Mouse (Mus musculus): Measurements from ENCODE around the gene Brd7. TPM values are rescaled to one million over a fixed set of nuclear protein-coding genes. Genes with fewer than 3 reads are reported as not detected.
A peak's percentile ranks its signal among the peaks of the same experiment; 100 is the strongest.

Gene Brd7
- polyA plus RNA-seq, 1 experiment from 2014 or later, result 92.0 TPM

DNA sequence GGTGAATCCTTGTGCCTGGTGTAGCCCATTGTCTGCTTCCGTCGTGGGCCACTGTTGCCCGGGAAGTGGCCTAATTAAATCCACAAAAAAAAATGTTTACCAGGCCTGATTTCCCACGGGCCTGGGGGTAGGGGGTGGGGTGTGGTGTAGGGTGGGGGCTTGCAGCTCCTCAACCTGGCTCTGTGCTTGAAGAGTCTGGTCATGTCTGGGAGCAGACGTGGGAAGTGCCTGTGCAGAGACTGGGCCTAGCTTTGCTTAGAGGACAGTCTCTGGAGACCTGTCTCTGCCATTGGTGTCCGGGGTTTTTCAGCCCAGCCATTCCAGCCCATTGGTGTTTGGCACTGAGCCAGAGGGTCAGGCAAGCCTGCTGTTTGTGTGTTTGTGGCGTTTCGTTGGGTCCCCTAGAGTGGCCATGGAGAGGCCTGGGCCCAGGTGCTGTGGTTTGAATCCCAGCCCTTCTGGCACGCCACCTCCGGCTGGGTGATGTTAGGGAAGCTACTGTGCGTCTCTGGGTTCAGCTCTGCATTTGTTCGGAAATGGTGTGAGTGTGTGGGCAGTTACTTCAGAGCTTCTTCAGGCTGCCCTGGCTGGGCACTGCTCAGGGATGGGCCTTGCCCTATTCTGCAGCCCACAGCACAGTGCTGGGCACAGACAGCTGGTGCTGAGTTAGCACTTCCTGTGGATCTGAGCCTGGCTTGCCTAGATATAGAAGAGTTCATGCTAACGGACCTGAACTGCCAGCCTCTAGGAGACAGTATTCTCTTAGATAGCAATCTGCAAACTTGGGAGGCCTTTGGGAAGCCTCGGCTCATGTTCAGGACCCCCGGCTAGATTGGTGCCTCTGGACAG, 60.2 kb downstream of the Brd7 start:
- H3K4me1 ChIP-seq, result peaks cover 22% of the 10 kb centered on the region
- no peaks in the 10 kb centered on the region for H3K9me3 ChIP-seq (replicated peaks)
- H3K36me3 ChIP-seq, result no peaks in the 10 kb centered on the region
- H3K27me3 ChIP-seq, result no peaks in the 10 kb centered on the region
- WGBS, result 54% methylated on average over 15 of the region's 15 CpGs
- H3K4me2 ChIP-seq (replicated peaks), result no peak overlapping the region
- no peak overlapping the region for H3K9ac ChIP-seq
- no peak overlapping the region for H3K4me3 ChIP-seq
- H3K27ac ChIP-seq, result no peak overlapping the region
- ATAC-seq (ENCODE audit: low FRiP score), result peak; percentile 74; the same call in 1 of the 2 replicates

DNA sequence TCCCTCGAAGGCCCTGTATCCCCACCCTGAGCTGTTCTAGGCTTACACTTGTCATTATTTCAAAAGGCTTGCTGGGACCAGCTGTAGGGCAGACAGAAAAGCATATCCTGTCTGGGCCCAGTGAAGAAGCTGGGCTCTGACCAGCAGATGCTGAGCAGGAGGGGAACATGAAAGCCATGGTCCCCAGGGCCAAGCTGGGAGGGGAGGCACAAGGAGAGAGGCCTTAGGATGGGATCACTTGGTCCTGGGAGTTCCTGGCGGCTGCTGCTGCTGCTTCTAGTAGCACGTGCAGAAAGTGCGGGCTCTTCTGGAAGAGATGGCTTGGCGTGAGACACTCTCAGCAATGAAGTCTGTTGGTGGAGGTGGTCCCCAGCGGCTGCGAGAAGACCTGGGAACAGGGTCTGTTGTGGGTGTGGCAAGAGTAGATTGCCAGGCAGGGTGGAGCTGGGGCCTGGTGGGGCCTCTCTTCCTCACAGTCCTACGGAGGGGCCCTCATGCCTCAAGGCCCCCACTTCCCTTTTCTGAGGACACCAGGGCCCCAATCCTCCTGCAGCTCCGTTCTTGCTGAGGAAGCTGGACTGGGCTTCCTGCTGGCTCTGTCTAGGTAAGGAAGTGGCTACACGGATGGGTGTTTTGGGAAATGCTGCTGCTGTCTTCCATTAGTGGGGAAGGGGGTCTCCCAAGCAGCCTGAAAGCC, 61.9 kb downstream of the Brd7 start:
- ATAC-seq (ENCODE audit: low FRiP score), result no peak
- Histone ChIP-seq H3K4me2 (replicated peaks) (no peak overlapping the region), H3K4me1 (peaks cover 22% of the 10 kb centered on the region), H3K27ac (no peak overlapping the region), H3K4me3 (no peak overlapping the region), H3K9ac (no peak overlapping the region), H3K36me3 (no peaks in the 10 kb centered on the region), H3K9me3 (replicated peaks) (no peaks in the 10 kb centered on the region), H3K27me3 (no peaks in the 10 kb centered on the region)
- WGBS, result 77% methylated on average over 10 of the region's 10 CpGs

DNA sequence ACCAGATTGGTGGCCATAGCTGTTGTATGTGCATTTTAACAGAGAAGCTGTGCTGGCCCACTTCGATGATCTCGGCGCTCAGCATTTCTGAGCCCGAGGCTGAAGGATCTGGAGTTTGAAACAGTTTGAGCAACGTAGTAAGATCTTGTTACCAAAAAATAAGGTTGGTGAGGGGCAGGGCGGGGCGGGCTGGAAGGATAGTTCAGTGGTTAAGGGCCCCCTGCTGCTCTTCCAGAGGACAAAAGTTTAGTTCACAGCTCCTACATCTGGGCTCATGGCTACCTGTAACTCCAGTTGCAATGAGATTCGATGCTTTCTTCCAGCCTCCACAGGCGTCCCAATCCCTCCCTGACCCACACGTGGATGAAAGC, 63.3 kb downstream of the Brd7 start:
- Histone ChIP-seq H3K9me3 (replicated peaks) (no peaks in the 10 kb centered on the region), H3K36me3 (no peaks in the 10 kb centered on the region), H3K27me3 (no peaks in the 10 kb centered on the region), H3K9ac (no peak overlapping the region), H3K4me3 (no peak overlapping the region), H3K4me2 (replicated peaks) (no peak overlapping the region), H3K4me1 (peaks cover 22% of the 10 kb centered on the region), H3K27ac (no peak overlapping the region)
- no peak for ATAC-seq (ENCODE audit: low FRiP score)
- 89% methylated on average over 10 of the region's 10 CpGs for WGBS

DNA sequence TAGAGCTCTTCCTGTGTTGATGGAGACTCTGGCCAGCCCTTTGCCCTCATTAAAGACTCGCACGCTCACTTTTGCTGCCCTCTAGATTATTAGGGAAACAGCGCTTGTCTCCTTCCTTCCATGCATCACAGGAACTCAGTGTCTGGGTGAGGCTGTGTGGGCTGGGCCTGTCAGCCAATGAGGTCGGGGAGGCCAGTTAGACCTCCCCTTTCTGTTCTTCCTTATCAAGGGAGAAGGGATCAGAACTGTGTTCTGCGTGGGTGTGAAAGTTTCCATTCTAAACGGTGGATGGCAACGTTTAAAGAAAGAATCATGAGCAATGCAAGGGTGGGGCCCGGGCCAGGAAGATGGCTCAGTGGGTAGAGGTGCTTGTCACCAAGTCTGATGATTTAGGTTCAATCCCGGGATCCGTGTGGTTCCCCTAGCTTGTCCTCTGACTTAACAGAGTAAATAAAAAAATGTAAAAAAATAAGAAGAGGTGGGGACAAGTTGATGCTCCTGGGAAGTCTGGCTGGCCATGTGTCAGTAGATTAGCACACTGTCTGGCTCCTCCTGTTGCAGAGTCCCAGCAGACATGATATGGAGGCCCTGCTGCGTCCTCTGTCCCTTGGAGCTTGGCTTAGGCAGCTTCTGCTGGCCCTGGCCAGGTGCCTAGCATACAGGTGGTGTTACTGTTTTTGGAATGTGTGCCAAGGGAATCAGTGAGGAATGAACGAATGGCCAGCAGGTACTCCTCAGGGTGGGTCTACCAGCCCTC, 63.8 kb downstream of the Brd7 start:
- H3K9me3 ChIP-seq (replicated peaks), result no peaks in the 10 kb centered on the region
- no peak overlapping the region for H3K4me3 ChIP-seq
- no peak overlapping the region for H3K9ac ChIP-seq
- H3K4me1 ChIP-seq, result peaks cover 22% of the 10 kb centered on the region
- H3K27ac ChIP-seq, result no peak overlapping the region
- WGBS, result 63% methylated on average over 12 of the region's 12 CpGs
- no peak overlapping the region for H3K4me2 ChIP-seq (replicated peaks)
- no peaks in the 10 kb centered on the region for H3K27me3 ChIP-seq
- ATAC-seq (ENCODE audit: low FRiP score), result no peak
- H3K36me3 ChIP-seq, result no peaks in the 10 kb centered on the region

DNA sequence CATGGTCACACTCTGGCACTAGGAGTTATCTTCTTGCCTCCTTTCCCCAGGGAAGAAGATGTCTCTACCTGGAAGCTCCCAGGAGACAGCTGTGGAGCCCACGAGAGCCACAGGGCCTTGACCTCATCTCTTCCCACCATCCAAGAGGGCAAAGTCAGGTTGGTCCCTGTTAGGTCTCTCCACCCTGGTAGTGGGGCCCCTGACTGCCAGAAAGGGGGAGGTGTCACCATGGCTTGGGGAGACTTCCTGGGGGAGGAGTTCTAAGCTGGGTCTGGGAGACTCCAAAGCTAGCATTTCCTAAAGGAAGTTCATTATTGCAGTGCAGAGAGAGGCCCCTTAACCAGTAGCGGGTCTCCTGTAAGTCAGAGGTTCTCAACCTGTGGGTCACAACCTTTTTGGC, 67.0 kb downstream of the Brd7 start:
- Histone ChIP-seq H3K27me3 (no peaks in the 10 kb centered on the region), H3K4me2 (replicated peaks) (no peak overlapping the region), H3K36me3 (no peaks in the 10 kb centered on the region), H3K4me1 (peaks cover 4% of the 10 kb centered on the region), H3K4me3 (no peak overlapping the region), H3K27ac (no peak overlapping the region), H3K9ac (no peak overlapping the region), H3K9me3 (replicated peaks) (no peaks in the 10 kb centered on the region)
- ATAC-seq (ENCODE audit: low FRiP score), result no peak
- 91% methylated on average over 2 of the region's 2 CpGs for WGBS

DNA sequence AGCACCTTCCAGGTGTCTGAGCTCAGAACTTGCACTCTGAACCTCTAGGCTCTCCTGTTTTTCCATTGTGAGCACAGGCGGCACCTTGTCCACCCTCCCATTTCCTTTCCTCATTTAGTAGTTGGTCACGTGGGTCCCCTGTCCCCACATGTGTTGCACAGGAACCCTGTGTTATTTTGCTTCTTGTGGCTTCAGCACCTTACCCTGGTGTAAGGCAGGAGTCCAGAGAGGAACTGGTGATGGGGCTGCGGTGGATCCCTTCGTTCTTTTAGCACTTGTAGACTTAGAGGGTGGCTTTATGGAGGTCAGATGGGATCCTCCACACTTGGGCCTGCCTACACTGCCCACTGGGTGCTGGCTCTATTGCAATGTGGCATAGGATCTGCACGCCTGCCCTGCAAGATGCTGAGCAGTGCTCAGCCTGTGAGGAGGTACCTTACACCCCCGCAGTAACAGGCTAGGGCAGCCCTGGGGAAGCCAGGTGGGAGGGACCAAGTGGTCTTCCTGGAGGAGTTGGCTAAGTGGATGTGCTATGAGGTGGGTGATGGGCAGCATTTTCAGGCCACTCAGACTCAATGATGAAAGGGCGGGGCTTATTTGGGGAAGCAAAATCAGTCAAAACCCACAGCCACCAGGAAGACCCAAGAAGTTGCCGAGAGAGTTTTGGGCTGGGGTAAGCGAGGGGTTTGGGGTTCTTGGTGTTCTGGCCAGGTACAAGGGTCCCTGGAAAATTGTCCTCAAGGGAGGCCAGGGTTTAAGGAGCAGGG, 68.2 kb downstream of the Brd7 start:
- H3K4me3 ChIP-seq, result no peak overlapping the region
- 87% methylated on average over 9 of the region's 9 CpGs for WGBS
- no peak overlapping the region for H3K4me2 ChIP-seq (replicated peaks)
- H3K36me3 ChIP-seq, result no peaks in the 10 kb centered on the region
- H3K27me3 ChIP-seq, result no peaks in the 10 kb centered on the region
- H3K4me1 ChIP-seq, result peaks cover 3% of the 10 kb centered on the region; the same call in 1 of the 2 replicates
- no peak overlapping the region for H3K9ac ChIP-seq
- H3K27ac ChIP-seq, result no peak overlapping the region
- no peaks in the 10 kb centered on the region for H3K9me3 ChIP-seq (replicated peaks)
- ATAC-seq (ENCODE audit: low FRiP score), result no peak

DNA sequence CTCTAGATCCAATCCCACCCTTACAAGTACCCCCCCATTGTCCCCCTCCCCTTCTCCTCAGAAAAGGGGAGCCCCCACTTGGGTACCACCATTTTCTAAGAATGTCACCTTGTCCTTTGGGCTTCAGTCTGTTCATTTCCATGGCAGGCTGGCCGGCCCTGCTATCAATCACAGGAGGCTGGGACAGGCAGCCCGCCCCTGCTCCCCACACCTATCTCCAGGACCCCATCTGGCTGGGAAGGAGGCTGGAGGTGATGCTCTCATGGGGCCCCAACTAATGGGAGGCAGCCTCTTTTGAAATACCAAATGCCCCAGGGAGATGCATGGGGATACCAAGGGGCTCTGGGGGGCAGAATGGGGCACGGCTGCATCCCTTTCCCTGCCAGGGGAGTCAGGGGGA, 69.1 kb downstream of the Brd7 start:
- H3K27me3 ChIP-seq, result no peaks in the 10 kb centered on the region
- ATAC-seq (ENCODE audit: low FRiP score), result no peak
- no peak overlapping the region for H3K4me2 ChIP-seq (replicated peaks)
- H3K27ac ChIP-seq, result no peak overlapping the region
- H3K4me1 ChIP-seq, result peaks cover 7% of the 10 kb centered on the region; the same call in 1 of the 2 replicates
- 85% methylated on average over 3 of the region's 3 CpGs for WGBS
- no peak overlapping the region for H3K9ac ChIP-seq
- H3K4me3 ChIP-seq, result no peak overlapping the region
- H3K9me3 ChIP-seq (replicated peaks), result no peaks in the 10 kb centered on the region
- H3K36me3 ChIP-seq, result no peaks in the 10 kb centered on the region

DNA sequence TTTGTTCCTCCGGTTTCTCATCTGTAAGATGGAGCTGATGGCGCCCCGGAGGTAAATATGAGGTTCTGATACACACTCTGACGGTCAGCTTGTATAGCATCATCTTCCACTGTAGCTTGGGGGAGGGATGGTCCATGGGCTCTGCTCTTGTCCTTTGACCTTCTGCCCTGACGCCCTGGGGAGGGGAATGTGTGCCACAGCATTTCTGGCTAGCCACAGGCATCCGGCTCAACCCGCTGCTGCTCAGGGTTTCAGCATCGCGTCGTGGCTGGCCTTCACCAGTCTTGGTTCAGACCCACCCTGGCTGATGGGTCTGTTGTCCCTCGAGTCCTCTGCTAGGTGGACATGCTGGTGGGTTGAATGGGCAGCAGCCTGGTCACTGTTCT, 70.7 kb downstream of the Brd7 start:
- Histone ChIP-seq H3K36me3 (no peaks in the 10 kb centered on the region), H3K27me3 (no peaks in the 10 kb centered on the region), H3K4me2 (replicated peaks) (no peak overlapping the region), H3K27ac (no peak overlapping the region), H3K4me3 (no peak overlapping the region), H3K9ac (no peak overlapping the region), H3K9me3 (replicated peaks) (no peaks in the 10 kb centered on the region), H3K4me1 (peaks cover 7% of the 10 kb centered on the region; the same call in 1 of the 2 replicates)
- no peak for ATAC-seq (ENCODE audit: low FRiP score)
- WGBS, result 80% methylated on average over 11 of the region's 11 CpGs

DNA sequence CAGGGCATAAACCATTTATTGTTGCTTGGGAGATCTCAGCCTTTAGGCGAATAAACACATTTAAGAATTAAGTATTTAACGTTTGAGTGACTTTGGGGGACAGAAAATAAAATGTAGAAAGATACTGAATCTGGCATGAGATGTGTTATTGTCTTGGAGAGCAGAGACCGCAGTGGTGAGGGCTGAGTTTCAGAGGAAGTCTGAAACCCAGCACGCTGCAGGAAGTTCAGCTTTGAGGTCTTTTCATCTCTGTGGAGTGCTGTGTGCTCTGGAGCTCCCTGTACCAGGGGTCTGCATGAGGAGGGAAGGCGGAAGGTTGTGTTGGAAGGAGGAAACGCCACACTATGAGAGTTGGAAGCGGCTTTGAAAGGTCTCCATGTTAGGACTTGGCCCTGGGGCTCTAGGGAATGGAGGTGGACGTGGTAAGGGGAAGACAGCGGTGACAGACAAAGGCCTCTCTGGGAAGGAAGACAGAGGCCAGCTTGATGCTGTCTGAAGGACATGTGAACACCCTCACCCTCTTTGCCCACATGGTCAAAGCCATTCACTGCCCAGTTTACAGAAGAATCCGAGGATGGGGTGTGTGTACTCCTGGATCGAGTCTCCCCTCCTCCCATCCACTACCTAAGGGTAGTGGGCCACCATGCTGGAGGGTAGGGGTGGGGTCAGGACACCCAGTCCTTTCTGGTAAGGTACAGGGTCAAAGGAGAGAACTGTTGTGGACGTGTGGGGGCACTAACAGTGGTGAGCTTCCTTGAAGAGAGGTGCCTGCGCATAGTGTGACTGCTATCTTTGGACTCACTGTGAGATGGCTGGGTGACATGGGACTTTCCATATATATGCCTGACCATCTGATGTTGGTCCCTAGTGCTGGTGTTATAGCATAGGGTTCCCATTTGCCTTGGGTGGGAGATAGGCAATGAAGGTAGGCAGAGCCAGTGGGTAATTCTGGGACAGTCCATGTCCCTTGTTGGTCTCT, 71.4 kb downstream of the Brd7 start:
- no peak overlapping the region for H3K27ac ChIP-seq

DNA sequence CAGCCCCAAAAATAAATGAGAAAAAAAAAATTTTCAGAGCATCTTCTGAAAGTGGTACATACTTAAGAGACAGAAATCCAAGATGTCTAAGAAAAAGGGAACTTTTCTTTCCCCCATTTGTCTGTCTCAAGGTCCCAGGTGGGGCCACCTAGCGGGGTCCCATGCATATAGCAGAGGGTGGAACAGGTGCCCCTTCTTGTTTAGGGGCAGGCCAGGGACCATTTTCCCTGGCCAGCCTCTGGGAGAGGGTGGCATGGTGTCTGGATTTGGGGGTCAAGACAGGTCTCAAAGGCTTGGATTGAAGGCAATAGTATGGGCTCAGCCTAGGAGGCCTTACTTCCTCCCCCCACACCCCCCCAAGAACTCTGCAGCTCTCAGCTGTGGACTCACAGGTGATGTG, 72.1 kb downstream of the Brd7 start:
- H3K27me3 ChIP-seq, result no peaks in the 10 kb centered on the region
- no peaks in the 10 kb centered on the region for H3K9me3 ChIP-seq (replicated peaks)
- H3K4me2 ChIP-seq (replicated peaks), result no peak overlapping the region
- no peak overlapping the region for H3K27ac ChIP-seq
- no peak for ATAC-seq (ENCODE audit: low FRiP score)
- 73% methylated on average over 1 of the region's 1 CpGs for WGBS
- H3K9ac ChIP-seq, result no peak overlapping the region
- H3K36me3 ChIP-seq, result no peaks in the 10 kb centered on the region
- peaks cover 8% of the 10 kb centered on the region for H3K4me1 ChIP-seq
- H3K4me3 ChIP-seq, result no peak overlapping the region

More for the DNA sequence above, 71.4 kb downstream of the Brd7 start:
- 81% methylated on average over 13 of the region's 13 CpGs for WGBS
- no peaks in the 10 kb centered on the region for H3K27me3 ChIP-seq
- no peaks in the 10 kb centered on the region for H3K36me3 ChIP-seq
- H3K4me1 ChIP-seq, result peaks cover 7% of the 10 kb centered on the region; the same call in 1 of the 2 replicates
- no peaks in the 10 kb centered on the region for H3K9me3 ChIP-seq (replicated peaks)
- H3K9ac ChIP-seq, result no peak overlapping the region
- no peak overlapping the region for H3K4me2 ChIP-seq (replicated peaks)
- no peak for ATAC-seq (ENCODE audit: low FRiP score)
- no peak overlapping the region for H3K4me3 ChIP-seq

DNA sequence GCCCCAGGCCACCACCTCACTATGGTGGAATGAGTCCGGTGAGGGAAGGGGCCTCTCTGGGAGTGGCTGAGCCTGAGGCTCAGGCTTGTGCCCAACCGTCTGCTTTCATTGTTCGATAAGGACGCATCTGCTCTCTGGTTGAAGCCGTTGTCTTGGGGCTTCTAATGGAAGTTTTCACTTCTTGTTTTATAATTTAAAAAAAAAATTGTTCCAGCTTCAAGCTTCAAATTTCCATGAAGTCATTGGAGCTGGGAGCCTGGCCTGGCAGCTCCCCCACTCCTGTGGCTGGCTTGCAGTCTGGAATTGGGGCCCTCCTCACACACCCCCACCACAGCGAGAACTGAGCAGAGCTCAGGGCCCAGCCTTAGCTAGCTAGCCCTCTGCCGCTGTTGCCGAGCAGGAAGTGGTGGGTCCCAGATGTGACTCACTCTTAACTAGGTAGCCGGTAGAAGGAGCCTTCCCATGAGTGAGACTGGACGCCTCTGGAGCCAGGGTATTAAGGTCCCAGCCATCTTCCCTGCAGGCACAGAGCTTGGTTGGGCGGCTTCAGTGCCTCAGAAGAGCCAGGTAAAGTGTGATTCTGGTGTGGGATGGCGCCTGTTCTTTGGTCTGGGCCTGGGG, 73.3 kb downstream of the Brd7 start:
- H3K9ac ChIP-seq, result no peak overlapping the region
- no peaks in the 10 kb centered on the region for H3K9me3 ChIP-seq (replicated peaks)
- peaks cover 10% of the 10 kb centered on the region for H3K4me1 ChIP-seq
- no peaks in the 10 kb centered on the region for H3K27me3 ChIP-seq
- 74% methylated on average over 12 of the region's 12 CpGs for WGBS
- no peak for ATAC-seq (ENCODE audit: low FRiP score)
- no peaks in the 10 kb centered on the region for H3K36me3 ChIP-seq
- H3K4me3 ChIP-seq, result no peak overlapping the region
- 0 out of 2 replicates have a peak overlapping the region, but pooled peaks have one; percentile 12 for H3K27ac ChIP-seq
- H3K4me2 ChIP-seq (replicated peaks), result no peak overlapping the region

Data from hindbrain, embryonic 12.5 days (tissue).